Mouse (Mus musculus): ENCODE data around the gene Tnni3k. TPM values are rescaled to one million over a fixed set of nuclear protein-coding genes. Genes with fewer than 3 reads are reported as not detected.
A peak's percentile ranks its signal among the peaks of the same experiment; 100 is the strongest.

Gene Tnni3k
- polyA plus RNA-seq, 1 experiment from 2014 or later, result not detected

DNA sequence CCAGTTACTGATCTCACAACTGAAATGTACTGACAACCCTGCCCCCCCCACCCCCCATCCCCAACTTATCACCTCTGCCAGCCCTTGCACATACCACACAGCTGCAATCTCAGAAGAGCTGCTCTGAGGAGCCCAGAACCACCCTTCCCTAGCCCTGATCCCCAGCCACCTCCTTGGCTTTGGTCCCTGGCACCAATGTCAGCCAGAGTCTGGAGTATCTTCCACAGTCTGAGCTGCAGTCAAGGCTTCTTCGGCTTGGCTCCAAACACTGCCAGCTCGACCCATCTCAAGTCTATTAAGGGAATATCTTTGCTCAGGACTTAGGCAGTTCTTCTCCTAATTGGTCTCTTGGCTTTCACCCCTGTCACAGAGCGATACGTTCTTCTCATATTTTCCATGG lies 261.6 kb downstream of the Tnni3k start:
- Histone ChIP-seq H3K36me3 (ENCODE audit: control insufficient read depth, insufficient read depth, low read length) (no peaks in the 10 kb centered on the region), H3K9me3 (ENCODE audit: control insufficient read depth, low read length) (no peaks in the 10 kb centered on the region)

DNA sequence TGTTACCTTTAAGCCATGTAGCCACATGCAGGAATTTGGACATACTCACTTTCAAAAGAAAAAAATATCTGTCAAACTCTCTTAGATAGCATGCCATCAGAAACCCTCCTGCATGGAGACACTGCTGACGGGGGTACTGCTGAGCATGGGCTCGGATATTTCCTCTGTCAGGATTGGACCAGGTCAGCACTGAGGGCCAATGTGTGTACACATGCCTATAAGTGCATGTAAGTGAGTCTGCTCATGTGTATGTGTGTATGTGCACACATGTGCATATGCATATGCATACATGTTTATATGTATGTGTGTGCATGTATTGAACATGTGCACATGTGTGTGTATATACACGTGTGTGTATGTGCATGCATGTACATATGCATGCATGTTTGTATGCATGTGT lies 267.6 kb downstream of the Tnni3k start:
- H3K4me3 ChIP-seq (ENCODE audit: low read depth, low read length), result no peak overlapping the region
- H3K9me3 ChIP-seq (ENCODE audit: control insufficient read depth, low read length), result no peaks in the 10 kb centered on the region
- no peaks in the 10 kb centered on the region for H3K36me3 ChIP-seq (ENCODE audit: control insufficient read depth, insufficient read depth, low read length)
- no peaks in the 10 kb centered on the region for H3K4me1 ChIP-seq (ENCODE audit: control insufficient read depth, insufficient read depth, low read length)
- WGBS, result 84% methylated on average over 3 of the region's 3 CpGs
- no peak overlapping the region for H3K27ac ChIP-seq (ENCODE audit: low read depth, low read length)
- H3K27me3 ChIP-seq (ENCODE audit: control insufficient read depth, insufficient read depth, low read length), result no peaks in the 10 kb centered on the region
- ATAC-seq (ENCODE audit: insufficient read depth, low FRiP score, low TSS enrichment), result no peak
- H3K9ac ChIP-seq (ENCODE audit: low read length), result no peak overlapping the region
- no peak for DNase-seq (ENCODE audit: low spot score)
- H3K4me2 ChIP-seq (ENCODE audit: low read depth), result no peak overlapping the region

More for the DNA sequence above, 261.6 kb downstream of the Tnni3k start:
- Histone ChIP-seq H3K9ac (ENCODE audit: low read length) (no peak overlapping the region), H3K4me3 (ENCODE audit: low read depth, low read length) (no peak overlapping the region), H3K27ac (ENCODE audit: low read depth, low read length) (no peak overlapping the region), H3K27me3 (ENCODE audit: control insufficient read depth, insufficient read depth, low read length) (no peaks in the 10 kb centered on the region), H3K4me1 (ENCODE audit: control insufficient read depth, insufficient read depth, low read length) (no peaks in the 10 kb centered on the region), H3K4me2 (ENCODE audit: low read depth) (no peak overlapping the region)
- ATAC-seq (ENCODE audit: insufficient read depth, low FRiP score, low TSS enrichment), result no peak
- 86% methylated on average over 4 of the region's 4 CpGs for WGBS
- DNase-seq (ENCODE audit: low spot score), result no peak

DNA sequence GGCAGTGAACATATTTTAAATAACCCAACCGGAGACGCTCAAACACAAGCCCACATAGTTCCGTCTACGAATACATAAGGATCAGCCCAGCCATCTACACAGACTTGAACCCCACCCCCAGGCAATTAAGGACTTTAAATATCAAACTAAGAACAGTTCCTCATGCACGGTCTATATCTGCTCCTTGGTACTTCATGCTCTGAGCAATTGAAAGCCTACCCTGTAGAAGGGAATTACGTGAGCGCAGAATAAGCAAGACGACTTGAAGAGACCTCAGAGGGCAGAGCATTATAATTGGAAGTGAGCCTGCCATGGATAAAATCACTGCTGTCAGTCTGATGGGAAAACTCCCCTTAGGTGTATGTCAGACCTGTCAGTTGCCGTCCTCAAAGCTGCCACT lies 268.9 kb downstream of the Tnni3k start:
- Histone ChIP-seq H3K4me2 (ENCODE audit: low read depth) (no peak overlapping the region), H3K27ac (ENCODE audit: low read depth, low read length) (no peak overlapping the region), H3K9ac (ENCODE audit: low read length) (no peak overlapping the region), H3K36me3 (ENCODE audit: control insufficient read depth, insufficient read depth, low read length) (no peaks in the 10 kb centered on the region), H3K4me3 (ENCODE audit: low read depth, low read length) (no peak overlapping the region), H3K9me3 (ENCODE audit: control insufficient read depth, low read length) (no peaks in the 10 kb centered on the region), H3K4me1 (ENCODE audit: control insufficient read depth, insufficient read depth, low read length) (no peaks in the 10 kb centered on the region), H3K27me3 (ENCODE audit: control insufficient read depth, insufficient read depth, low read length) (no peaks in the 10 kb centered on the region)
- no peak for ATAC-seq (ENCODE audit: insufficient read depth, low FRiP score, low TSS enrichment)
- WGBS, result 95% methylated on average over 9 of the region's 9 CpGs
- no peak for DNase-seq (ENCODE audit: low spot score)

DNA sequence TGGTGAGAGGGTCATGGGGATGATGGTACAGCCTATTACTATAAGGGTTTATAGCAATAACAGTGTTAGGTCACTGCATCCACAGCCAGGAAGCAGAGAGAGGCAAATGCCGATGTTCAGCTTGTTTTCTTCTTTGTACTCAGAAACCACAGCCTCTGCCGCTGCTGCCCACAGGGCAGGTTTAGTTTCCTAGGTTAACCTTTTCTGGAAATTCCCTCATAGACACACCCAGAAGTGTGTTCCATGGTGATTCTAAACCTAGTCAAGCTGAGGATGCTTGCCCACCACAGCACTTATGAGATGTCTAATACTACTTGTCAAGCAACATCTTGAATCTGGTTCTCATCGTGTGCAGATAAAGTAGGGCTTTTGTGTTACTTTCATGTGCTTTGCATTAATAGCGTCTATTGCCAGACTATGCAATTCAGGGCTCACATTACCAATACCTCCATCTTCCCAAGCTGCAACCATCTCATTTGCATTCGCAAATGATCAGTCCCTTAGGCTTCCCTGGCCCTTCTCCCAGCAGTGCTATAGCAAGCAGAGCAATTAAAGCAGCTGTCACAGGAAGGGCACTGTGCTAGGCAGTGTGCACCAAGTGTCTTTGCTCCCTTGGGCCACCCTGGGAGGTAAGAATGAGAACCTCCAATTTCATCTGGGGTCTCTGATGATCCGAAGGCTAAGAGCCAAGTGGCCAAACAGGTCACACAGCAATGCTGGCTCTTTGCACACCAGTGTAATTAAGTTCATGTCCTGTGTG lies 276.2 kb downstream of the Tnni3k start:
- Histone ChIP-seq H3K9me3 (ENCODE audit: control insufficient read depth, low read length) (no peaks in the 10 kb centered on the region), H3K27ac (ENCODE audit: low read depth, low read length) (no peak overlapping the region), H3K36me3 (ENCODE audit: control insufficient read depth, insufficient read depth, low read length) (no peaks in the 10 kb centered on the region), H3K27me3 (ENCODE audit: control insufficient read depth, insufficient read depth, low read length) (no peaks in the 10 kb centered on the region), H3K4me1 (ENCODE audit: control insufficient read depth, insufficient read depth, low read length) (no peaks in the 10 kb centered on the region), H3K4me3 (ENCODE audit: low read depth, low read length) (no peak overlapping the region), H3K9ac (ENCODE audit: low read length) (no peak overlapping the region), H3K4me2 (ENCODE audit: low read depth) (no peak overlapping the region)
- ATAC-seq (ENCODE audit: insufficient read depth, low FRiP score, low TSS enrichment) (peak; percentile 42; the same call in 1 of the 2 replicates), DNase-seq (ENCODE audit: low spot score) (no peak)
- WGBS, result 61% methylated on average over 6 of the region's 6 CpGs

- no peak for DNase-seq (ENCODE audit: low spot score)
- Histone ChIP-seq H3K4me2 (ENCODE audit: low read depth) (no peak overlapping the region), H3K4me1 (ENCODE audit: control insufficient read depth, insufficient read depth, low read length) (no peaks in the 10 kb centered on the region), H3K9me3 (ENCODE audit: control insufficient read depth, low read length) (no peaks in the 10 kb centered on the region), H3K27me3 (ENCODE audit: control insufficient read depth, insufficient read depth, low read length) (no peaks in the 10 kb centered on the region), H3K36me3 (ENCODE audit: control insufficient read depth, insufficient read depth, low read length) (no peaks in the 10 kb centered on the region), H3K9ac (ENCODE audit: low read length) (no peak overlapping the region), H3K27ac (ENCODE audit: low read depth, low read length) (no peak overlapping the region), H3K4me3 (ENCODE audit: low read depth, low read length) (no peak overlapping the region)
- WGBS, result 85% methylated on average over 2 of the region's 2 CpGs
- ATAC-seq (ENCODE audit: insufficient read depth, low FRiP score, low TSS enrichment), result no peak
Observed at GRCm38 (mm10) chr3:154771651-154772050, 283.6 kb downstream of the Tnni3k start.

GRCm38 (mm10) chr3:154766321-154766720 lies 288.9 kb downstream of the Tnni3k start:
- DNase-seq (ENCODE audit: low spot score), result no peak
- WGBS, result 74% methylated on average over 4 of the region's 4 CpGs
- H3K27ac ChIP-seq (ENCODE audit: low read depth, low read length), result no peak overlapping the region
- H3K9me3 ChIP-seq (ENCODE audit: control insufficient read depth, low read length), result no peaks in the 10 kb centered on the region
- H3K9ac ChIP-seq (ENCODE audit: low read length), result no peak overlapping the region
- no peaks in the 10 kb centered on the region for H3K27me3 ChIP-seq (ENCODE audit: control insufficient read depth, insufficient read depth, low read length)
- H3K4me2 ChIP-seq (ENCODE audit: low read depth), result no peak overlapping the region
- no peaks in the 10 kb centered on the region for H3K36me3 ChIP-seq (ENCODE audit: control insufficient read depth, insufficient read depth, low read length)
- no peak for ATAC-seq (ENCODE audit: insufficient read depth, low FRiP score, low TSS enrichment)
- no peaks in the 10 kb centered on the region for H3K4me1 ChIP-seq (ENCODE audit: control insufficient read depth, insufficient read depth, low read length)
- H3K4me3 ChIP-seq (ENCODE audit: low read depth, low read length), result no peak overlapping the region

GRCm38 (mm10) chr3:154764115-154764514 lies 291.1 kb downstream of the Tnni3k start:
- ATAC-seq (ENCODE audit: insufficient read depth, low FRiP score, low TSS enrichment) (no peak), DNase-seq (ENCODE audit: low spot score) (no peak)
- Histone ChIP-seq H3K36me3 (ENCODE audit: control insufficient read depth, insufficient read depth, low read length) (no peaks in the 10 kb centered on the region), H3K27me3 (ENCODE audit: control insufficient read depth, insufficient read depth, low read length) (no peaks in the 10 kb centered on the region), H3K27ac (ENCODE audit: low read depth, low read length) (no peak overlapping the region), H3K4me1 (ENCODE audit: control insufficient read depth, insufficient read depth, low read length) (no peaks in the 10 kb centered on the region), H3K4me2 (ENCODE audit: low read depth) (no peak overlapping the region), H3K9ac (ENCODE audit: low read length) (no peak overlapping the region), H3K9me3 (ENCODE audit: control insufficient read depth, low read length) (no peaks in the 10 kb centered on the region), H3K4me3 (ENCODE audit: low read depth, low read length) (no peak overlapping the region)
- WGBS, result 90% methylated on average over 7 of the region's 7 CpGs

- Histone ChIP-seq H3K27ac (ENCODE audit: low read depth, low read length) (no peak overlapping the region), H3K27me3 (ENCODE audit: control insufficient read depth, insufficient read depth, low read length) (no peaks in the 10 kb centered on the region), H3K4me2 (ENCODE audit: low read depth) (no peak overlapping the region), H3K9me3 (ENCODE audit: control insufficient read depth, low read length) (no peaks in the 10 kb centered on the region), H3K9ac (ENCODE audit: low read length) (no peak overlapping the region), H3K36me3 (ENCODE audit: control insufficient read depth, insufficient read depth, low read length) (no peaks in the 10 kb centered on the region), H3K4me1 (ENCODE audit: control insufficient read depth, insufficient read depth, low read length) (no peaks in the 10 kb centered on the region), H3K4me3 (ENCODE audit: low read depth, low read length) (no peak overlapping the region)
- 69% methylated on average over 9 of the region's 9 CpGs for WGBS
- DNase-seq (ENCODE audit: low spot score), result no peak
- ATAC-seq (ENCODE audit: insufficient read depth, low FRiP score, low TSS enrichment), result no peak
Observed at GRCm38 (mm10) chr3:154763374-154763773, 291.8 kb downstream of the Tnni3k start.

GRCm38 (mm10) chr3:154761108-154761507 lies 294.1 kb downstream of the Tnni3k start:
- H3K9me3 ChIP-seq (ENCODE audit: control insufficient read depth, low read length), result no peaks in the 10 kb centered on the region
- ATAC-seq (ENCODE audit: insufficient read depth, low FRiP score, low TSS enrichment) (no peak), DNase-seq (ENCODE audit: low spot score) (no peak)
- no peak overlapping the region for H3K4me3 ChIP-seq (ENCODE audit: low read depth, low read length)
- WGBS, result 82% methylated on average over 3 of the region's 3 CpGs
- no peaks in the 10 kb centered on the region for H3K27me3 ChIP-seq (ENCODE audit: control insufficient read depth, insufficient read depth, low read length)
- no peaks in the 10 kb centered on the region for H3K36me3 ChIP-seq (ENCODE audit: control insufficient read depth, insufficient read depth, low read length)
- no peak overlapping the region for H3K4me2 ChIP-seq (ENCODE audit: low read depth)
- H3K9ac ChIP-seq (ENCODE audit: low read length), result no peak overlapping the region
- no peak overlapping the region for H3K27ac ChIP-seq (ENCODE audit: low read depth, low read length)
- no peaks in the 10 kb centered on the region for H3K4me1 ChIP-seq (ENCODE audit: control insufficient read depth, insufficient read depth, low read length)
